Mouse (Mus musculus) spleen, postnatal 10 days (tissue): ENCODE measurements around the gene Cd47.

Source experiments
- DNase-seq, 2 experiments: peaks; one replicate each; pipeline ENCODE4 v3.0.0; 2021 to 2022; ENCODE audit warnings: low spot score in 2 of 2

The Cd47 gene

DNA sequence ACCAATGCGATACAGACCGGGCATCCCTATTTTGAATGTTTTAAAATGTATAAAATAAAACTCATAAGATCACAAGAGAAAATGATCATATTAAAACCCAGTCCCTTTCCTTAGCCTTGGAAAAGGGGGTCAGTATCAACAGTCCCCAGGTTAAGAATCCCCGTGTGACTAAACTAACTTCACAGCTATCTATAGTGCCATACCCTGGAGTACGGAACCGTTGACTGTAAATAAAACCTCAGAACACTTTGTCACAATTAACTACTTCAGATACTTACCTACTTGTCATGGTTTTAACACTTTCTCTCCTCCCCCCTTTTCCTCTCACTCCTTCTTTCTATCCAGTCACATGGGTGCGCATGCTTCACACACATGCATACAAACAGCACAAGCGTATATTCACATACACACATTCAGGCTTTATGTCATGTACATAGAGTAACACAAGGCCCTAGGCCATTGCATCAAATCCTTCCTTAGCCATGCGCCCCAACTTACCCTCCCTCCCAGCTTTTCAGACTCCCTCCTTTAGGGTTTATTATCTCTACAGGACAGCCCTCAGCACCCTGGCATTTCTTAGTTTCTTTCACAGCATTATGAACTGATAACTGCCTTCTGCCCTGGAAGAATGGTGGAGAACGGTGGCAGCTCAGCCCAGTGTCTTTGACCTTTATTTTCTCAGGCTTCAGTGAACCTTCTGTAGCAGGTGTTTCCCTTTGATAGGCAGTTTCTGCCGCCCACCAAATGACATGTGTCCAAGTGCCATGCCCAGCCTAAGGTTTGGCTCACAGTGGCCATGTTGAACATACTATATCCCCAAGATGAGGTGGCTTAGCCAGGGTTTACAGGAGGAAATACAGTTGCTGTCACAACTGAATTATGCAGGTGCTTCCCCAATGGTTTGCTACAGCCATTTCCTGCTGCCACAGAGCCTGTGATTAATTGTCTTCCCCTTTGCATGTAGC, at the start of gene Cd47:
Gene Cd47, plus strand, starts transcription at position 937 of the 965 bp plus-strand sequence.
- peak; percentile 74 to 79 for DNase-seq

DNA sequence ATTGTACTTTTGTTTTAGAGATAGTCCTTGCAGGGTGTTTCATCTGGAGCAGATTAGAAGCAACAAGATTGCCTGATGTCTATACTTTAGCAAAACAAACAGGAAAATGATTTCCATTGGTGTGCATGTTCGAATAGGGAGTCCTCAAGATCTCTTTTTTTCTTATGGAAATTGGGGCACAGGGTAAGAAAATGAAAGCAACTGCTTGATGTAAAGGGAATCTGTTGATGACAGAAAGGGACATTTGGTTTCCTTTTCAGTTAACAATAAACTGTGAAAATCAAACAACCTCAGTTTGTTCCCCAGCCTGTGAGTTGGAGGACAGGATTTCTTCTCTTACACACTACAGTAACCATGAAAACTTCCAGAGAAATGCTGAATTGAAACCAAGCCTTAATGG, 47.4 kb upstream of the Cd47 start:
- DNase-seq = no peak

DNA sequence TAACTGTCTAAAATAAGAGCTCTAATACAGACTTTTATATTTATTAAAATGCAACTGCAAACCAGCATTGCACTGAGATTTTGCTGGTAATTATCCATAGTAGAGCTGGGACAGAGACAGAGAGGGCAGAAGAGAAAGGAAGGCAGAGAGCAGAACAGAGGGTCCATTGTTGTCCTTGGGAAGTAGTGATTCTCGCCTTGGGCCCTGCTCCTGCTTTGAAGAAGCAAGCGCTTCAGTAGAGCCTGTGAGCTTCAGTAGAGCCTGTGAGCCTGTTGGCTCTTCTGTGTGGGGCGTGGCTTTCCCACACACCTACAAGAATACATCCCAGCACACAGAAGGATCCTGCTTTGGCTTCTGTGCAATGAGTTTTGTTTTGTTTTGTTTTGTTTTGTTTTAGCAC, 47.0 kb upstream of the Cd47 start:
- no peak for DNase-seq

DNA sequence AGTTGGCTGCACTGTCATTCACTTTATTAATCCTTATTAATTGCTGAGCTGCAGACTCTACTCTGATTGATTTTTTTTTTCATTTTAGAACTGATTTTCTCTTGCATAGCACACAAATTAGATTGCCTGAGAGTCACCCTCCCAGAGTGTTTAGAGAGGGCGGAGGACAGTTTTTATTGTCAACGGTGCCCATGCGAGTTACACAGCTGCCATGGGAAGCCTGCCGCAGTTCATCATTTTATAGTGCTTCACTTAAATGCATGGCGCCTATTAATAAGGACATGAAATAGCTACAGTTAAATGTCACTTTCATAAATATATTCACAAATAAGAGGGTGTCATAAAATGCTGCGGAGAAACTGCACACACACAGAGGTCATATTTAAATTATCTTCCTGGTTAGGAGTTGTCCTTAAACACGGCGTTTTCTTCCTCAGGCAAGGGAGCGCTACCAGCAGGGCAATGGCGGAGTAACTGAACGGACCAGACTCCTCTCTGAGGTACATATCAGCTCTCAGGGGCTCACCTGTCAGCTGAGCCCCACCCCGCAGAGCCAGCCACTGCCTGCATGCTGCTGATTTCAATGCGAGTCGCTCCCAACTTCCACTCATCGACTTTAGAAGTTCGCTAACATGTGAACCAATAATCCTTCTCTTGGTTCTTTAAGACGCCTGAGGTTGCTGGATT, 39.7 kb upstream of the Cd47 start:
- no peak for DNase-seq

DNA sequence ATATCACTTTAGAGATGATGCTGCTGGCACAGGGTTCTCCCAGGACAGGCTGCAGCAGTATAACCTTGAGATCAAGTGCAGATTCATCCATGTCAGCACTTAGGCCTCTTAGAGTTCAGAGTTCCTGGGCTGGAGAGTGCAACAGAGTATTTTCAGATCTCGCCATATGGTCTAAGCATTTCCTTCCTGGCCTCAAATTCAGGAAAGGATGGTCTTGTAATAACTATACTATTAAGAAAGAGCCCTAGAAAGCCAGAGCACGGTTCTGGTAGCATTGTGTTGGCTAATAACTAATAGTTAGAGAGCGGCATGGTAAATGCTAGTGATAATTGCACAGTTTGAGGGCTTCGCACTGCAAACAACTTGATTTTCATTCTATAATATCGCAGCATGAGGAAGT, 38.4 kb upstream of the Cd47 start:
- DNase-seq = no peak

DNA sequence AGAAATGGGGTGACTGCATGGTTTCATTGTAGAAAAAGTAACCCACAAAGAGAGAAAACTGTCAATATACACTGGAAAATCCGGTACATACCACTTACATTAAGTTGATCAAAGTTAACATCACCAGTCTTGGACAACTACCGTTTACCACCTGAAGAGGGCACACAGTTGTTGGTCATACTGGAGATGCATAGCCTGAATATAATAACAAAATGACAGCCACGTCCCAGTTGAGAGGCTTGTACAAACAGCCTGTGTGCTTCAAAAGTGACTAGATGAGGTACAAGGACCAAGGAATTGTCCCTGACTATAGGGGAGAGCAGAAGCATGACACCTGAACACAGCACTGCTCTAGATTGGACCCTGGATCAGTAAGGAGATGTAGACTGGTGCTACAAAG, 34.0 kb upstream of the Cd47 start:
- peak in 1 of 2 experiments; percentile 78 for DNase-seq

DNA sequence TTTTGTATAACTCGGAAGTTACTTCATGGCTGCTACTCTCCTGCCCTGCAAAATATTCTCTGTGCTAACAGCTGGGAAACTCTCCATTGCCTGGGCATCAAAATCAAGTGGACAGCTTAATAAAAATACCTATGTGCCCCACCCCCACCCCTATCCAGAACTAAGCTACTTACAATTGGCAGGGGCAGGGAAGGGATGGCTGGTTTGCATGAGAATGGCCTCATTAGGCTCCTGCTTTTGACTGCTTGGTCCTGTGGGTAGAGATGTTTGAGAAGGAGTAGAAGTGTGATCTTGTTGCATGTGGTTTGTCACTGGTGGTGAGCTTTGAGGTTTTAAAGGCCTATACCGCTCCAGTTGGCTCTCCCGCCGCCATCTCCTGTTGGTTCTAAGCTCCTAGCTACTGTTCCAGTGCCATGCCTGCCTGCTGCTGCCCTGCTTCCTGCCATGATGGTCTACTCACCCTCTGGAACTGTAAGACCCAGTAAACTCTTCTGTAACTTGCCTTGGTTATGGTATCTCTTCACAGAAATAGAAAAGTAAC, 31.8 kb upstream of the Cd47 start:
- no peak for DNase-seq

DNA sequence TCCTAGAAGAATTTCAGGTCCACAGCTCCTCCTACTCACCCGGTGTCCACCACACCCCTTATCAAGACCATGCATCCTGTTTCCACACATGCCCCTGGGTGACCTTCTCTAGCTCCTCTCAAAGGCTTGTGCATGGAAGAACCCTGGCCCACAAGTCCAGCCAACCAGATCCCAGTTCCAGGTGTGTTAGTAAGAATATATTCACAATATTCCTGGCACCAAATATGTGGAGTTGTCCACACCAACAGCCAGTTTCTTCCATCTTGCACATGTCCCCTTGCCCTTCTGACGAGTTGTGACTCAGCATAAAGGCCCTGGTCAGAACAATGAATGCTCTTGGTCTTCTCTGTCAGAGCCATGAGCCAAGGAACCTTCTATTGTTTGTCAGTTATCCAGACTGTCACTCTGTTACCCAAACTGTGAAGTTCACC, 30.5 kb upstream of the Cd47 start:
- DNase-seq = peak; percentile 71 to 73

DNA sequence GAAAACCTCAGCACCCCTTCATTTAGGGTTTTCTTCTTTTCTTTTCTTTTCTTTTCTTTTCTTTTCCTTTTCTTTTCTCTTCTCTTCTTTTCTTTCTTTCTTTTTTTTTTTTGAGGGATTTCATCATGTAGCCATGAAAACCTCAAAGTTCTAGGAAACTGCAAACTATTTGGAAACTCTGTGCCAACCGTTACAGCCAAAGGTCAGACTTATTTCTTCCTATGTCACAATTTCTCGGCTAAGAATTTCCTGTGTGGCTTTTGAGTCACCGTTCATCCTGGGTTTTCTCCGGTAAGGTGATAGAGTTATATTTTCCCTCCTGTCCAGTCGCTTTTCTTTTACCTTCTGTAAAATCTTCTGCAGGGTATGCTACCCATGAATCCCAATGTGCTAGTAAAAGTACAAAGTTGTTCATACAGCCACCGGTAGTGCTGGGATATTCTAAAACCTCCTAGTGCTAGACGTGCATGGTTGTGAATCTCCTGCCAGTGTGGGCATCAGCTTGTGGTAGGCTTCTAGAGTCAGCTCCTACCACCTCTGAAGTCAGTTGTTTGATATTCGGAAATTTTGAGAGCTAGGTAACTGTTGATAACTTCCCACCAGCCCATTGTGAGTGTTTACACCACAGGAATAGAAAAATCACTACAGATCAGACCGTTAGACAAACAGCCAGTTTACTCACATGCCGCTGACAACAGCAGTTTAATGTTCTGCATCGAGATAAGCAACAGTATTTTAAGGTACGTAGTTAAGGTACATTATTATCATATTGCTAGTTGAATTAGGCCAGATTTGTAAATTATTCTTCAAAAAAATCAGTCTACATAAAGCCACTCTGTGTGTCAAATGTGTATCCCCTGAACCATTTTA, 29.8 kb upstream of the Cd47 start:
- no peak for DNase-seq

DNA sequence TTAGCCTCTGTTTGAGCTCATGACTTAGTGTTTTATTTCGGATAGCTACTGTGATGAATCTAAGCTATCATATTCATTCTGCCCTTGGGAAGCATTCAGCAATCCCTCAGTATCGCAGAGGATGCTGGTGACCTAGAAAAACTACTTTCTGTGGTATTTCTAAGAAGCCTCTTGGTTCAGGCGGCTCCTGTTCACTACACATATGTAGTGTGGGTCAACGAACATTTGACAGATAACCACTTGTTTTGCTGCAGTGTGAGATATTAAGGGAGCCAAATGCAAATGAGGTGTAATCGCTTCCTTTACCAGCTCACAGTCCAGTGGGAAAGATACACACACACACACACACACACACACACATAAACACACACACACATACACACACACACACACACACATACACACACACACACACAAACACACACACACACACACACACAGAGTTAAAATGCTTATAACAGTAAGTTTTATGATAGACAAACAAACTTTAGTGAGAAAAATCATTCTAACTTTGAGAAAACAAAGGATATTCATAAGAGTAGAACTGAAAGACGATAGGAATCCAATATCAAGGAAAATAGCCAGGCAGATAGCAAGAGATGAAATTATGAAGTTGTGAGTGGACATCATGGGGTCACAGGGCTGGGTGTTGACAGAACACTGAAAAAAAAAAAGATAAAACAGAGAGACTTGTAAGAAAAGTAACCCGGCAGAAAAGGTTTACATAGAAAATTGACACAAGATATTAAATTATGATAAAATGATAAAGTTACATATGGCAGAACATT, 28.5 kb upstream of the Cd47 start:
- no peak for DNase-seq

DNA sequence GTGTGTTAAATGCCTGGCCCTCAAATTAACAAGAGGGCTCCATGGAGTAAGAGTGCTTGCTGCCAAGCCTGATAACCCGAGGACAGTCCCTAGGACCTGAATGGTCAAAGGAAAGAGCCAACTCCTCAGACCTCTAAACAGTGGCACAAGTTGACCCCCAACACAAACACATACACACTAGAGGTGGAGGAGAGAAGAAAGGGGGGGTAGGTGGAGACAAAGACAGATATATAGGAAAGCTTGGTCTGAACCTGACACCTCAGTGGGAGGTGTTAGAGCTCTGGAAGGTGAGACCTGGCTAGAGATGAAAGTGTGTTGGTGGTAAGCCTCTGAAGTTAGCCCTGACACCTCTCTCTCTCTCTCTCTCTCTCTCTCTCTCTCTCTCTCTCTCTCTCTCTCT, 27.8 kb upstream of the Cd47 start:
- peak in 1 of 2 experiments; percentile 65 for DNase-seq

DNA sequence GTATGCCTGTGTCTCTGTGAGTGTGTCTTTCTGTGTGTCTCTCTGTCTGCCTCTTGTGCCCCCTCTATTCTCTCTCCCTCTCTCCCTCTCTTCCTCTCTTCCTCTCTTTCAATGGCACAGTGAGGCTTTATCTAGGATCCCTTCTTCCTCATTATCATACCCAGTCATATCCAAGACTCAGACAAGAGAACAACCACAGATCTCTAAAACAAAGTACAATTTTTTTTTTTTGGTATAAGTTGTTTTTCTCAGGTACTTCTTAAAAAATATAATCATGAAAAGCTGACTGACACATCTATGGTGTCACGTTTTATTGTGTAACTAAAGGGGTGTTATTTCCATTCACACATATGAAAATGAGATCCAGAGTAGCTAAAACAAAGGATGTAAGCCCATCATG, 27.3 kb upstream of the Cd47 start:
- DNase-seq = no peak

DNA sequence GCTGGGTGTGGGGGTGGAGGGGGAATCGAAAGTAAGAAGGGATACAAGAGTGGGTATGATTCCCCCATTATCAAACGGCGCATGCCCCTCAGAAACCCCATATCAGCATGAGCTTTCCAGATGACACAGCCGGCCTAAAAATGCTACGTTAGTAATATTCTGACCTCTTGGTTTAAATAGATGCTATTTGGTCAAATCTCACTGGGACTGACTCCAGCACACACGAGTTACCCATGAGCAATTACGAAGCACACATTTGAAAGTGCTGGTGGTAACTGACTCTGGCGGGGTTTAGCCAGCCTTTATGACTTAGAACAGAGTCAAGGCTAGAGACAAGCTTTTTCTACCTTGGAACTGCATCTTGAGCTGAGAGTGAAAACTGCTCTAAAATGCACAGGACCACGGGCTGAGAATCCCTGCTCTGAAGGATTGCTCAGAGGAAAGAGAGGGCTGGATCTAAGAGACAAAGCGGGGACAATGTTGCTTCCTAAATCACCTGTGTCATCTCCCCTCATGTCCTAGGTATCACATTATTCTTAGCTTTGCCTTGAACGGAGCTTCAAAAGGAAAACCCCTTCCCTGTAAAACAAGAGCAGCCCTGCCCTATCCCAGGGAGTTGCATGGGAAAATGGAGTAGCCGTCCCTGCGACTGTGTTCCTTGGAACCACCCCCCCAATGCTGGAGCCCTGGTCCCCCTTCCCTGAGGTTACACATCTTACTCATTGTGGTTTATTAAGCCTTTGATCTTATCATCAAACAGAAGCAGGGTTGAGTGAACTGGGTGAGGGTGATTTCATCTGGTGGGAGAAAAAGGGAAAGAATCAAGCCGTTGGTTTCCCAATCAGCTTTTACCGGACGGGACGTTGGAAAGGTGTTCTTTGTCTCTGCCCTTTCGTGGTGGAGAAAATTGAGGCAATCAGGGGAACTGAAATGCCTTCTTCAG, 26.0 kb upstream of the Cd47 start:
- peak in 1 of 2 experiments; percentile 67 for DNase-seq

DNA sequence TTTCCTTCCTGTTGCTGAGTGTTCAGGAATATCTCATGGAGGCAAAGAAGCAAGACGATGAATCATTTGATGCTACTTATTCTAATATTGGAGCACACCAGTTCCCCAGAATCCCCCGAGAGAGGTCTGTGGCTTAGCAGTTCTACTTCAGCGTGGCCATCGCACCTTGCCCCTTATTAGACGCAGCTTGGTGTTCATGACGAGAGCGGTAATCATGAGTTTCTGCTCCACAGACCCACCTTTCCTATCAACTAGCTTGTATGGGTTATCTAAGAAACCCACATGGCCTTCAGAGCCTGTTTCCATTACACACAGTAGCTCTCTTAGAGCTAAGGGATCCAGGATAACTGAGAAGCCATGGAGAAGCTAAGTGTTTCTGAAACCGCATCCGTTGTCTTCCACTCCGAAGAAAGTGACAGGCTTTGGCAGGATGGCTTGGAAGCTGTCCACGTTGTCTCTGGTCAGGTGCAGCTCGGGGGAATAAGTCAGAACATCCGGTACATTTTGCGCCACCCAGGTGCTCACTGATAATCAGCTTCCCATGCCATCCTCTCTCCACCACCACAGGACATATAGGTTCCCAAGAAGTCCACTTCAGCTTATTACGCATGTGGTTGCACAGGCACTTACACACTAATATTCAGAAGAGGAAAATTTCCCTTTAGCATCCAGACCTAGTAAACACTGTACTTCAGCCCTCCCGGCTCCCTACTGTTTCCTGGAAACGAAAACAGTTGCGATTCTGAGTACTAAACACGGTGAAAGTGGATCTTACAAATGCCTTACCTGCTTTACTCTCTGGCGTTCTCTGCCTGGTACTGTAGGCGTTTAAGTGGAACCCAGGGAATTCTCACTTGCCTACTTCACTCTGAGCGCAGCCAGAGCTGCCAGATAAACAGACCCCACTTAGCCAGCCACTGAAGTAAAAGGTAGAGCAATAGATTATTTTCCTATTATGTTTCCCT, 25.0 kb upstream of the Cd47 start:
- peak; percentile 62 to 74 for DNase-seq

DNA sequence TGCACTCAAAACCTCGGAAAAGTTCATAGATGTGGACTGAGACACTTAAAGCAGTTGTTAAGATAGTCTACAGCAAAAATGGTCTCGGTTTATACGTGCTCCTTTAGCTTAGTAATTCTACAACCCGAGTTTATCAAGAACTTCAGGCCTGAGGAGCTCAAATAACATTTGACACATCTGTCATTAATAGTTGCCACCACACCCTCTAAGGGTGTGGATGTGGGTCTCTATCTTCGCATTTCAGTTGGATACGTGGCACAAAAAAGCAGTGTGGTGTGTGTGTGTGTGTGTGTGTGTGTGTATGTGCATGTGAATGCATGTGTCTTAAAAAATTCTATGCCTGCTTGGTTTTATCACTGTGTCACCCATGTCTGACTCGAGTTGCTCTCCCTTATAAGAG, 23.4 kb upstream of the Cd47 start:
- peak in 1 of 2 experiments; percentile 57 for DNase-seq

DNA sequence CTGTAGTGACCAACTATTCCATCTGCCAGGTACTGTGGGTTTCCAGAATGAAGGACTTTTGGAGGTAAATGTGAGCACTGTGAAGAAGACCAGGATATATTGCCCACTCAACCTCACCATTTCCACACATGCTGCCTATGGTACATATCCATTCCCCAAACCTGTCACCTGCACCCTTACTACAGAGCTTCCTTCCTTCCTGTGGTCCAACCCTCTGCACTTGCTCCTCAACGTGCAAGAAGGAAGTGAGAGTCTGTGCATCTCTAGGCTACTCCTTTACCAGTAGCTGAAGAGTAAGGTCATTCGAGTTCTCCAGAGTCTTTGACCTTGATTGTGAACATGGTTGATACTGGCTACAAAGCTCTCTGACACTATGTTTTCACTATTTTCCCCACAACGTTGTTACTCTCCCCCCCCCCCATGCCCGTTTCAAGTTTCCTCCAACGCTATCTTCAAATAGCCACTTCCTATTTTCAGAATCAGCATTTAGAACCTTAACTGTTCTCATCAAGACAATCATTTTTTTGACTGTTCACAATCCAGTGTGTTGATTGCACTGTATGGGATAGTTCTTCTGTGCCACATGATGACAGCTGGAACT, 18.7 kb upstream of the Cd47 start:
- no peak for DNase-seq

DNA sequence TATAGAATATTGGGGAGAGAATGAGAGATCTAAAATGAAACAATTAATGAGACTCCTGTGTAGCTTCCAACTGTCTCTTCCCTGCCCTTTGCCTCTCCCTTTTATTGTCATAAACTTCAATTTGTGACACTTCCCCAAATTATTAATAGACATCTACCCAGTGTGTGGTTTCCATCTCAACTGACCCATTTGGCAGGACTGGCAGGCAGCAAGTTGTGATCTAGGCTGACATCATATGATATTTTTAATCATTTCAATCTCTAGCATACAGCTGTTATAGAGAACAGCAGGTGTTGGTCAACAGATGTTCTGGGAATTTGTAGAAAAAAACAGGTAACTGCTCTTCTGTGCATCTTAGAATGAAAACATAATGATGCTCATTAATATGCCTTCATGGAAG, 17.0 kb upstream of the Cd47 start:
- no peak for DNase-seq

DNA sequence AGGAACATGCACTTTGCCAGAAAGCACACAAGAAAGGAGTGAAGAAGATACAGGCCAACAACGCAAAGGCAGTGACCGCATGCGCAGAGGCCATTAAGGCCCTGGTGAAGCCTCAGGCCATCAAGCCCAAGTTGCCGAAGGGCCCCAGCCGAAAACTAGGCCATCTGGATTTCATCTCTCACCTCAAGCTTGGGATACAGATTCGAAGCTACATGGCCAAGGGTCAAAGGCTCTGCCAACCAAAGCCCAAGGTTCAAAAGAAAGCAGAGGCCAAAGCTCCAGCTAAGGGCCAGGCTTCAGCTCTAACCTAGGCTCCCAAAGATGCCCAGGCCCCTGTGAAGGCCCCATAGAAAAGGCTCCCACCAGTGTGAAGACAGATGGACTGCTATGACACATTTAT, 14.2 kb upstream of the Cd47 start:
- DNase-seq = no peak
